Mouse (Mus musculus) layer of hippocampus, adult 18-20 months (tissue): ENCODE measurements around the gene Inpp1. TPM values are rescaled to one million over a fixed set of nuclear protein-coding genes. Genes with fewer than 3 reads are reported as not detected.
A peak's percentile ranks its signal among the peaks of the same experiment; 100 is the strongest.

Experiments used
- DNase-seq, 2 experiments: peaks; one replicate each; pipeline ENCODE4 v3.0.0; 2022; ENCODE audit warnings: low spot score in 2 of 2
- long read RNA-seq: library from polyadenylated mRNA; stranded (forward); transcript quantifications from one replicate; pipeline ENCODE4 v2.0.0, GENCODE M21; 2021
- total RNA-seq, 2 experiments: library from RNA; stranded (reverse); gene quantifications; 2 replicates each; pipeline ENCODE4 v1.2.3; 2021

The Inpp1 gene
- 10 to 100 TPM; 32.0 to 34.3 TPM for total RNA-seq
- long read RNA-seq, full-length matches to known transcripts: 22 of 36 reads
- long read RNA-seq, partial matches to known transcripts: 2 of 36 reads
- long read RNA-seq, other reads (novel, unspliced or antisense): 12 of 36 reads

- DNase-seq: peak; percentile 48 to 66
Measured at GRCm38 (mm10) chr1:52816910-52817812, at the start of gene Inpp1. Inpp1 (minus strand) TSS chr1:52817688.

GRCm38 (mm10) chr1:52866007-52866406 lies 48.5 kb upstream of the Inpp1 start:
- no peak for DNase-seq

GRCm38 (mm10) chr1:52864220-52864619 lies 46.7 kb upstream of the Inpp1 start:
- no peak for DNase-seq

GRCm38 (mm10) chr1:52855904-52856601 lies 38.6 kb upstream of the Inpp1 start:
- DNase-seq: no peak

- peak in 1 of 2 experiments; percentile 65 for DNase-seq
Measured at GRCm38 (mm10) chr1:52854029-52854428, 36.5 kb upstream of the Inpp1 start.

- no peak for DNase-seq
Measured at GRCm38 (mm10) chr1:52849422-52849821, 31.9 kb upstream of the Inpp1 start.

- no peak for DNase-seq
Measured at GRCm38 (mm10) chr1:52846556-52846955, 29.1 kb upstream of the Inpp1 start.

GRCm38 (mm10) chr1:52844782-52845665 lies 27.5 kb upstream of the Inpp1 start, which contains the start of gene Hibch:
Hibch (plus strand) TSS chr1:52844929.
- DNase-seq: peak; percentile 97 to 98

GRCm38 (mm10) chr1:52844354-52844753 lies 26.9 kb upstream of the Inpp1 start:
- no peak for DNase-seq

- no peak for DNase-seq
Measured at GRCm38 (mm10) chr1:52839099-52839498, 21.6 kb upstream of the Inpp1 start.

- DNase-seq: no peak
Measured at GRCm38 (mm10) chr1:52817813-52818147, 292 bp upstream of the Inpp1 start.

- DNase-seq: no peak
Measured at GRCm38 (mm10) chr1:52816232-52816891, 1.1 kb downstream of the Inpp1 start.

GRCm38 (mm10) chr1:52808456-52808855 lies 9.0 kb downstream of the Inpp1 start:
- no peak for DNase-seq

GRCm38 (mm10) chr1:52805041-52805440 lies 12.4 kb downstream of the Inpp1 start:
- no peak for DNase-seq

- no peak for DNase-seq
Measured at GRCm38 (mm10) chr1:52802406-52802975, 15.0 kb downstream of the Inpp1 start.

- no peak for DNase-seq
Measured at GRCm38 (mm10) chr1:52801651-52802050, 15.8 kb downstream of the Inpp1 start.

- DNase-seq: peak in 1 of 2 experiments; percentile 43
Measured at GRCm38 (mm10) chr1:52800340-52800740, 17.1 kb downstream of the Inpp1 start.

GRCm38 (mm10) chr1:52799772-52800171 lies 17.7 kb downstream of the Inpp1 start:
- DNase-seq: peak in 1 of 2 experiments; percentile 11

GRCm38 (mm10) chr1:52799056-52799726 lies 18.3 kb downstream of the Inpp1 start:
- DNase-seq: peak; percentile 33 to 43
